Mouse (Mus musculus): ENCODE measurements around the gene Polr3b. TPM values are rescaled to one million over a fixed set of nuclear protein-coding genes. Genes with fewer than 3 reads are reported as not detected.

Polr3b gene
- polyA plus RNA-seq, 1 experiment from 2014 or later = 17.5 TPM

DNA sequence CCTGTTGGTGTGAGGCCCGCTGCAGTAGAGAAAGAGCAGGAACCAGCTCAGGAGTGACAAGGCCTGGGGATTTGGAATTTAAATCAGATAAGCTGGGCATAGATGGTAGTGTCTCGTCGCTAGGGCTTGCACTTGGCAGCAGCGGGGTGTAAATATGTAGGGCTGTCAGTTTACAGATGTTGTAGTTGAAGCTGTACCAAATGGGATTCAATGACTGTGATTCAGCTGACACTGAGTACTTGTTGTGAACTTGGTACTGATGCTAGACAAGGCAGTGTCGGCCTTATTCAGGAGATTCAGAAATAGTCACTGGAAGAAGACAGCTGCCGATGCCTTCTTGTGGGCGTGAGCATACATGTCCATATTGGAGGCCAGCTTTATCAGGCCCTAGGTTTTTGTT, 39.9 kb upstream of the Polr3b start:
- no peak overlapping the region for H3K9ac ChIP-seq (replicated peaks; ENCODE audit: low read length)
- no peak overlapping the region for H3K4me3 ChIP-seq (ENCODE audit: low read length)
- H3K9me3 ChIP-seq (ENCODE audit: low read length) = no peaks in the 10 kb centered on the region
- no peaks in the 10 kb centered on the region for H3K27me3 ChIP-seq (ENCODE audit: insufficient read depth, low read length)
- ATAC-seq (ENCODE audit: low FRiP score, low TSS enrichment) = no peak
- H3K4me1 ChIP-seq (ENCODE audit: insufficient read depth, low read length) = peaks cover 7% of the 10 kb centered on the region; the same call in 1 of the 2 replicates
- 87% methylated on average over 7 of the region's 7 CpGs for WGBS
- no peak overlapping the region for H3K27ac ChIP-seq (ENCODE audit: low read length)
- H3K4me2 ChIP-seq (replicated peaks; ENCODE audit: low read depth, low read length) = no peak overlapping the region
- no peaks in the 10 kb centered on the region for H3K36me3 ChIP-seq (ENCODE audit: insufficient read depth, low read length)

DNA sequence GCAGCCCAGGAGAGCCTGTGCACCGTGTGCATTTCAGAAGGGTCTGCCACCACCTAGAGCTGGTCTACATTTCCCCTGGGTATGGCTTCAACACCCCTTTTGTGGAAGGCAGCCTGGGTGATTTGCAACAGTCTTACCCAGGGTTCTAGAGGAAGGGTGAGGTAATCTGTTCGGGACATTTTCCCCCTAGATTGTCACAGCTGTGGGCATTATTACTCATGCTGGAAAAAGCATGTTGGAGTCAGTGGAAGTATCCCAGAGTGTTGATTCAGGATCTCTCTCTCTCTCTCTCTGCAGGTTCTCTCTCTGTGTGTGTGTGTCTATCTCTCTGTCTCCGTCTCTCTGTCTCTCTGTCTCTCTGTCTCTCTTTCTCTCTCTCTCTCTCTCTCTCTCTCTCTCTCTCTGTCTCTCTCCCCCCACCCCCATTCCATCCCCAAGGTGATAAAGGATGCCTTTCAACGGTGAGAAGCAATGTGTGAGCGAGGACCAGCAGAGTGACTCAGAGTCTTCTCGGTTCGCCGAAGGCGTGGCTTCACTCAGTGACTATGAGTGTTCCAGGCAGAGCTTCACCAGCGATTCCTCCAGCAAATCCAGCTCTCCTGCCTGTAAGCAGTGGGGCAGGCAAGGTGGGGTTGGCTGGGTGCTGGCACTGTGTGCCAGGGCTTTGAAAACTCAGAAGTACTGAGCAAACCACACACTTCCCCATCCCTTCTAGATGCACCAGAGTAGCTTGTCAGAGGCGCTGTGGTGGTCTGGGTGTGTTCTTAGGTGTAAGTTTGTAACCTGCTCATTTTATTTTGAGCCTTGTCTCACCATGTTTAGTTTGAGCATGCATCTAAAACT, 37.4 kb upstream of the Polr3b start:
- Histone ChIP-seq H3K27me3 (ENCODE audit: insufficient read depth, low read length) (no peaks in the 10 kb centered on the region), H3K4me3 (ENCODE audit: low read length) (no peak overlapping the region), H3K9me3 (ENCODE audit: low read length) (no peaks in the 10 kb centered on the region), H3K4me2 (replicated peaks; ENCODE audit: low read depth, low read length) (no peak overlapping the region), H3K9ac (replicated peaks; ENCODE audit: low read length) (no peak overlapping the region), H3K27ac (ENCODE audit: low read length) (no peak overlapping the region), H3K4me1 (ENCODE audit: insufficient read depth, low read length) (no peaks in the 10 kb centered on the region), H3K36me3 (ENCODE audit: insufficient read depth, low read length) (no peaks in the 10 kb centered on the region)
- WGBS = 65% methylated on average over 11 of the region's 11 CpGs
- ATAC-seq (ENCODE audit: low FRiP score, low TSS enrichment) = no peak

DNA sequence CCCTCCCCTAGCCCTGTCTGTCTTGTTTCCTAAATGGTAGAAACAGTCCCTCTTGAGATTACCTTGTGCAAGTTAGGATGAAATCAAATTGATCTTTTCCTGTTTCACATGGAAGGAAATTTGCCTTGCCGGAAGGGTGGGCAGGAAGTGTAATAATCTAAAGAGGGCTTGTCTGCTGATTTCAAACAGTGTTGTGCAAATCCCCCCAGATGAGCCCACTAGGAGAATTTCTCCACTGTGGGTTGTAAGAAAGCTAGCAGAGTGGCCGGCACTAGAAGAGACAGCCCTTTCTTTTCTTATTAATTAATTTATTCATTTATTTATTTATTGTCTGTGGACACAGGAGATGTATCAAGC, 36.8 kb upstream of the Polr3b start:
- Histone ChIP-seq H3K9me3 (ENCODE audit: low read length) (no peaks in the 10 kb centered on the region), H3K4me1 (ENCODE audit: insufficient read depth, low read length) (no peaks in the 10 kb centered on the region), H3K27ac (ENCODE audit: low read length) (no peak overlapping the region), H3K4me3 (ENCODE audit: low read length) (no peak overlapping the region), H3K4me2 (replicated peaks; ENCODE audit: low read depth, low read length) (no peak overlapping the region), H3K36me3 (ENCODE audit: insufficient read depth, low read length) (no peaks in the 10 kb centered on the region), H3K9ac (replicated peaks; ENCODE audit: low read length) (no peak overlapping the region), H3K27me3 (ENCODE audit: insufficient read depth, low read length) (no peaks in the 10 kb centered on the region)
- no peak for ATAC-seq (ENCODE audit: low FRiP score, low TSS enrichment)
- WGBS = 75% methylated on average over 2 of the region's 2 CpGs

DNA sequence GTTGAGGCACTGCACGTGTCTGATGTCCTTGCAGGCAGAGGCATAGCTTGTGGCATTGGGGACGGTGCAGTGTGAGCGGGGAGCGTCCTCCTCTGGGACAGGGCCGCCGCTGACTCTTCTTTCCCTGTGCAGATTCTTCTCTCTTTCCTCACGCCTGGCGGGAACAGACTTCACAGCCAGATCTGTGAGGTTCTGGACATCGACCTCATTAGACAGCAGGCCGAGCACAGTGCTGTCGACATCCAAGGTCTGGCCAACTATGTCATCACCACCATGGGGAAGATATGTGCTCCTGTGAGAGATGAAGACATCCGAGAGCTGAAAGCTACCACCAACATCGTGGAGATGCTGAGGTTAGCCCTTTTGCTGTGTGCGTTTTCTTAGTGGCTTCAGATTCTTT, 31.1 kb upstream of the Polr3b start:
- H3K36me3 ChIP-seq (ENCODE audit: insufficient read depth, low read length) = no peaks in the 10 kb centered on the region
- ATAC-seq (ENCODE audit: low FRiP score, low TSS enrichment) = no peak
- no peak overlapping the region for H3K4me2 ChIP-seq (replicated peaks; ENCODE audit: low read depth, low read length)
- H3K9me3 ChIP-seq (ENCODE audit: low read length) = no peaks in the 10 kb centered on the region
- H3K4me3 ChIP-seq (ENCODE audit: low read length) = no peak overlapping the region
- WGBS = 80% methylated on average over 14 of the region's 14 CpGs
- H3K9ac ChIP-seq (replicated peaks; ENCODE audit: low read length) = no peak overlapping the region
- no peaks in the 10 kb centered on the region for H3K4me1 ChIP-seq (ENCODE audit: insufficient read depth, low read length)
- H3K27me3 ChIP-seq (ENCODE audit: insufficient read depth, low read length) = no peaks in the 10 kb centered on the region
- no peak overlapping the region for H3K27ac ChIP-seq (ENCODE audit: low read length)

GRCm38 (mm10) chr10:84591640-84592148, 30.4 kb upstream of the Polr3b start:
- no peak overlapping the region for H3K4me3 ChIP-seq (ENCODE audit: low read length)
- no peaks in the 10 kb centered on the region for H3K36me3 ChIP-seq (ENCODE audit: insufficient read depth, low read length)
- H3K27me3 ChIP-seq (ENCODE audit: insufficient read depth, low read length) = no peaks in the 10 kb centered on the region
- H3K4me1 ChIP-seq (ENCODE audit: insufficient read depth, low read length) = peaks cover 2% of the 10 kb centered on the region; the same call in 1 of the 2 replicates
- H3K27ac ChIP-seq (ENCODE audit: low read length) = no peak overlapping the region
- no peak for ATAC-seq (ENCODE audit: low FRiP score, low TSS enrichment)
- no peaks in the 10 kb centered on the region for H3K9me3 ChIP-seq (ENCODE audit: low read length)
- H3K9ac ChIP-seq (replicated peaks; ENCODE audit: low read length) = no peak overlapping the region
- WGBS = 93% methylated on average over 2 of the region's 2 CpGs
- no peak overlapping the region for H3K4me2 ChIP-seq (replicated peaks; ENCODE audit: low read depth, low read length)

DNA sequence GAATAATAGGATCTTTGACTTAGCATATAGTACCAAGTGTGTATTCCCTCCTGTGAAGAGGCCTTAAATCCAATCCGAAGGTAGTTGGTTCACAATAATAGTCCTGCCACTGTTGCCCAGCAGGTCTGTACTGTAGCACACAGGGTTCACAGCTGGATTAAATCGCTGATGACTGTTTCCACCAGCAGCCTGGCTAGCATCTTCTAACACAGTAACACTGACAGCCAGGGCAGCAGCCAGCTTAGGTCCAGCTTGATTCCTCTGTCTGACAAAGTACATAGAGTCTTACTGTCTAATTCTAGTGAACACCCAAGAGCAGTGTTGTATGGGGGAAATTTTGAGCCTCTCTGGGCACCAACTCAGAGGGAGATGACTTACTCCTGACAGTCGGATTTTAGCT, 29.3 kb upstream of the Polr3b start:
- H3K9me3 ChIP-seq (ENCODE audit: low read length) = no peaks in the 10 kb centered on the region
- no peak for ATAC-seq (ENCODE audit: low FRiP score, low TSS enrichment)
- H3K36me3 ChIP-seq (ENCODE audit: insufficient read depth, low read length) = no peaks in the 10 kb centered on the region
- no peak overlapping the region for H3K4me3 ChIP-seq (ENCODE audit: low read length)
- no peak overlapping the region for H3K4me2 ChIP-seq (replicated peaks; ENCODE audit: low read depth, low read length)
- no peaks in the 10 kb centered on the region for H3K27me3 ChIP-seq (ENCODE audit: insufficient read depth, low read length)
- WGBS = 68% methylated on average over 3 of the region's 3 CpGs
- H3K27ac ChIP-seq (ENCODE audit: low read length) = no peak overlapping the region
- H3K9ac ChIP-seq (replicated peaks; ENCODE audit: low read length) = no peak overlapping the region
- H3K4me1 ChIP-seq (ENCODE audit: insufficient read depth, low read length) = peaks cover 12% of the 10 kb centered on the region; the same call in 1 of the 2 replicates

DNA sequence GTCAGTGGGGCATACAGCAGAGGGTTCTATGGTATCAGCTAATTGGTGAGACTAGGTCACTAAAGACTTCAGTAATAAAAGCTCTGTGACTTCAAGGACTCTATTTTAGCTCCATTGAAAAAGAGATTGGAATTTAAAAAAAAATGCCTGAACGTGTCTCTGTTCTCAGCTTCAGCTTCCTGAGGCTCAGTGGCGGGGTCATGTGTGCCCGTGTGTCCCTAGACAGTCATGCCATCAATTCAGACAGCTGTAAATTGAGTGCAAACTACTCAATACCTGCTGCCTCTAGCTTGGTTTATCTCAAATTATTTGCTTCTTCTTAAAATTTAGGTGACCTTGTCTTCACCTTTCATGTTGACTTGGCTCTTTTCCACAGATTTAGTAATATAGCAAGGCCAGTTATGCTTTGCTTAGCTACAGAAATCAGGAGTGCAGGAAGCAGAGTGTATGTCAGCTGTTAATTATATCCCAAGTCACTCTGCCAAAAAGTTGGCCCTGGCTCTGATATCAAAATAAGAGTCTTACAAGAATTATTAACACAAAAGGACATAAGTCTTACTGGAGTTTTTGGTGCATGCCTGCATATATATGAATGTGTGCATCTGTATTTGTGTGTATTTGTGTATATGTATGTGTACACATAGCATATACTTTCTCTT, 24.8 kb upstream of the Polr3b start:
- no peaks in the 10 kb centered on the region for H3K9me3 ChIP-seq (ENCODE audit: low read length)
- 28% methylated on average over 3 of the region's 3 CpGs for WGBS
- no peak overlapping the region for H3K4me2 ChIP-seq (replicated peaks; ENCODE audit: low read depth, low read length)
- no peaks in the 10 kb centered on the region for H3K36me3 ChIP-seq (ENCODE audit: insufficient read depth, low read length)
- H3K4me1 ChIP-seq (ENCODE audit: insufficient read depth, low read length) = peaks cover 12% of the 10 kb centered on the region; the same call in 1 of the 2 replicates
- no peak overlapping the region for H3K9ac ChIP-seq (replicated peaks; ENCODE audit: low read length)
- H3K4me3 ChIP-seq (ENCODE audit: low read length) = no peak overlapping the region
- peak overlapping the region; percentile 46; the same call in 1 of the 2 replicates for H3K27ac ChIP-seq (ENCODE audit: low read length)
- ATAC-seq (ENCODE audit: low FRiP score, low TSS enrichment) = no peak
- H3K27me3 ChIP-seq (ENCODE audit: insufficient read depth, low read length) = no peaks in the 10 kb centered on the region

- no peaks in the 10 kb centered on the region for H3K36me3 ChIP-seq (ENCODE audit: insufficient read depth, low read length)
- no peak overlapping the region for H3K4me3 ChIP-seq (ENCODE audit: low read length)
- ATAC-seq (ENCODE audit: low FRiP score, low TSS enrichment) = no peak
- peaks cover 12% of the 10 kb centered on the region; the same call in 1 of the 2 replicates for H3K4me1 ChIP-seq (ENCODE audit: insufficient read depth, low read length)
- no peak overlapping the region for H3K4me2 ChIP-seq (replicated peaks; ENCODE audit: low read depth, low read length)
- WGBS = 13% methylated on average over 1 of the region's 1 CpGs
- H3K9me3 ChIP-seq (ENCODE audit: low read length) = no peaks in the 10 kb centered on the region
- H3K27me3 ChIP-seq (ENCODE audit: insufficient read depth, low read length) = no peaks in the 10 kb centered on the region
- no peak overlapping the region for H3K9ac ChIP-seq (replicated peaks; ENCODE audit: low read length)
- no peak overlapping the region for H3K27ac ChIP-seq (ENCODE audit: low read length)
Observed at GRCm38 (mm10) chr10:84598172-84598571, 23.9 kb upstream of the Polr3b start.

DNA sequence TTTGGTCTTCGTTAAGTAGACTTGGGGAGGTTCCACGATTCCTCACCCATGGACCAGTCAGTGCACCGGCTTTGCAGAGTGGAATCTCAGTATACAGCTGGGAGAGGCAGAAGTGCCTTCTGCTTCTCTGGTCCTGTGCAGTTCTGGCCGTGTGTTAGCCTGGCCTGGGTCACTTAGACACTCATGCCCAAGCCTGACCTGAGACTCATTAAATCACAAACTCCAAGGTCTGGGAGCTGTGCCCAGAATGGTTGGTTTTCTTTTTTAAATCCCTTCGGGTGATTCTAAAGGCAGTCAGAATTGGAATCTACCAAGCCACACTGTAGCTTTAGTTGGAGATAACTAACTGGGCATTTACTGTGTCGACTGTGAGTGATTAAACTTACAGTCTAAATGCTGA, 22.0 kb upstream of the Polr3b start:
- no peak overlapping the region for H3K9ac ChIP-seq (replicated peaks; ENCODE audit: low read length)
- WGBS = 80% methylated on average over 6 of the region's 6 CpGs
- H3K27me3 ChIP-seq (ENCODE audit: insufficient read depth, low read length) = no peaks in the 10 kb centered on the region

DNA sequence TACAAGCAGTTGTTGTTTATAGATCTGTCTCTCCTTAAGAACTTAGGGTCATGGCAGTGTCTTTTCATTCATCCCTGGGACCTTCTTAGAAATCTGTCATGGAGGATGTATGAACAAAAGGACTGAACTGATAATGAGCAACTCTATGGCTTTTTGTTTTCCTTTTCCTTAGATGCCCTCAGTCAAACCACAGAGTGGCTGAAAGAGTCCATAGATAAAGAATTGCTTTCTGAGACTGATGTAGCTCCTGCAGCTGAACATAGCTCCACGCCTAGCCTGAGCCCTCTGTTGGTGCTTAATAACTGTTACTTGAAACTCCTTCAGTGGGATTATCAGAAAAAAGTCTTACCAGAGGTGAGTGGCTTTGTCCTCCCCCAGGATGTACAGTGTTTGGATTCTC, 17.8 kb upstream of the Polr3b start:
- no peak overlapping the region for H3K9ac ChIP-seq (replicated peaks; ENCODE audit: low read length)
- H3K27ac ChIP-seq (ENCODE audit: low read length) = no peak overlapping the region
- no peaks in the 10 kb centered on the region for H3K36me3 ChIP-seq (ENCODE audit: insufficient read depth, low read length)
- no peaks in the 10 kb centered on the region for H3K9me3 ChIP-seq (ENCODE audit: low read length)
- WGBS = 77% methylated on average over 1 of the region's 1 CpGs
- no peak overlapping the region for H3K4me2 ChIP-seq (replicated peaks; ENCODE audit: low read depth, low read length)
- no peak overlapping the region for H3K4me3 ChIP-seq (ENCODE audit: low read length)
- ATAC-seq (ENCODE audit: low FRiP score, low TSS enrichment) = no peak
- H3K27me3 ChIP-seq (ENCODE audit: insufficient read depth, low read length) = no peaks in the 10 kb centered on the region
- H3K4me1 ChIP-seq (ENCODE audit: insufficient read depth, low read length) = no peaks in the 10 kb centered on the region

More for the DNA sequence above, 22.0 kb upstream of the Polr3b start:
- H3K4me2 ChIP-seq (replicated peaks; ENCODE audit: low read depth, low read length) = no peak overlapping the region
- no peak overlapping the region for H3K4me3 ChIP-seq (ENCODE audit: low read length)
- no peaks in the 10 kb centered on the region for H3K36me3 ChIP-seq (ENCODE audit: insufficient read depth, low read length)
- ATAC-seq (ENCODE audit: low FRiP score, low TSS enrichment) = no peak
- no peaks in the 10 kb centered on the region for H3K9me3 ChIP-seq (ENCODE audit: low read length)
- no peak overlapping the region for H3K27ac ChIP-seq (ENCODE audit: low read length)
- peaks cover 12% of the 10 kb centered on the region; the same call in 1 of the 2 replicates for H3K4me1 ChIP-seq (ENCODE audit: insufficient read depth, low read length)
